Mouse (Mus musculus) B cell, adult 2 months (primary cell): ENCODE results near the gene Hba-a2.
A peak's percentile ranks its signal among the peaks of the same experiment; 100 is the strongest.
"Not testable (repeated sequence)": the region's sequence is repeated elsewhere in the genome, so short reads cannot be mapped to it uniquely, and the experiment has no call there.

ENCODE experiments used
- DNase-seq, 2 experiments: peaks; one replicate each; pipeline ENCODE4 v3.0.0; 2022

Hba-a2 gene

GRCm38 (mm10) chr11:32283091-32283777 is 13.1 kb upstream of the Hba-a2 start, which contains the start of gene Hba-a1:
TSS of gene Hba-a1 (plus strand) at chr11:32283511.
- not testable (repeated sequence) for DNase-seq

DNA sequence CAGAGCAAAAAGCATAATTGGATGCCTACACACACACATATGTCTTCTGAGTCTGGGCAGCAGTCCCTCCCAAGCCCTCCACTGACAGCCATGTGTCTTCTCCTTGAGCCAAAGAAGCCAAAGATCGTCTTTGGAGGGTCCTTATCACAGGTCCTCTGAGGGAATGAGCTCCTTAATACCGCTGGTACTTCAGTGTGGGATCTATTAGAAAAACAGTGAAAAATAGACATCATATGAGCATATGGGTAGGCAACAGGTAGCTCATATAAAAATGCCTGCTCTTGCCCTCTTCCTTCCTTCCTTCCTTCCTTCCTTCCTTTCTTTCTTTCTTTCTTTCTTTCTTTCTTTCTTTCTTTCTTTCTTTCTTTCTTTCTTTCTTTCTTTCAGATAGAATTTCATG is 11.7 kb upstream of the Hba-a2 start:
- DNase-seq, result not testable (repeated sequence)

GRCm38 (mm10) chr11:32285031-32285775 is 11.1 kb upstream of the Hba-a2 start:
- no peak for DNase-seq

DNA sequence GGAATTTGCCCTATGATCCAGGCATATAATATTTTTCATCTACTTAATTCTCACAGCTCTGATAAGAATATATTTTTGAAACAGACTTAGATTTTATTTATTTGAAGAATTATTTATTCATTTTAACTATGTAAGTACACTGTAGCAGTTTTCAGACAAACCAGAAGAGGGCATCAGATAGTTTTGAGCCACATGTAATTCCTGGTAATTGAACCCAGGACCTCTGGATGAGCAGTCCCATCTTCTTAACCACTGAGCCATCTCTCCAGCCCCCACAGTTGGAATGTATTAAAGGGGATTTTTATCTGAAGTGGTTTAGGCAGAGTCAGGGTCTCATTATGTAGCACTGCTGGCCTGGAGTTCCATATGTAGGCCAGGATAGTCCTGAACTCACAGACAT is 10.4 kb upstream of the Hba-a2 start:
- DNase-seq, result not testable (repeated sequence)

DNA sequence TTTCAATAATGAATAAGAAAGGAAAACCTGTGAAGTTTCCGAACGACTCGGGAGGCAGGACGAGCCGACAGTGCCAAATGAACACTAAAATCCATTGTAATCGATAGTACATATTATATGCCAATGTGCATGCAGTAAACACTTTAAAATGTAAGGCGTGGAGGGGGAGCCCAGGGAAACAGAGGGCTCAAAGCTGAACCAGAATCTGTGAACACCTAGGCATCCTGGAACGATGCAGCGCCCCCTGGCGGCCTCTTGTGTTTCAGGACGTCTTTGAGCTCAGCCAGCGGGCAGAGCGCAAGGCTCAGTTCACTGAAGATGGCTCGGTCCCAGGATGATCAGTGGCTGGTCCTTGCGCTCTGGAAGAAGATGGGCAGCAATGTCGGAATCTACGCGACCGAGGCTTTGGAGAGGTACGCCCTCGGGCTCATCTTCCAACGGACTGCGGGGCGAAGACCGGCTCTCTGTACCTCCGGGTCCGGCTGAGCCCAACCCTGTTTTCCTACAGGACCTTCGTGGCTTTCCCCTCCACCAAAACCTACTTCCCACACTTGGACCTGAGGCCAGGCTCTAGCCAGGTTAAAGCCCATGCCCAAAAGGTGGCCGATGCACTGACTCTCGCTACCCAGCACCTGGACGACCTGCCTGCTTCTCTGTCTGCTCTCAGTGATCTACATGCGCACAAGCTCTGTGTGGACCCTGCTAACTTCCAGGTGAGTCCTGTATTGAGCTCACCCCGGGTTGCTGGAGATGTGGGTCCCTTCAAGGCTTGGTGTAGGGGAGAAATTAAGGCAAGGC is 9.4 kb upstream of the Hba-a2 start, which contains the start of gene Hbq1b:
Hbq1b (plus strand) TSS at position 271 of the 798 bp plus-strand sequence.
- peak; percentile 82 to 83 for DNase-seq

DNA sequence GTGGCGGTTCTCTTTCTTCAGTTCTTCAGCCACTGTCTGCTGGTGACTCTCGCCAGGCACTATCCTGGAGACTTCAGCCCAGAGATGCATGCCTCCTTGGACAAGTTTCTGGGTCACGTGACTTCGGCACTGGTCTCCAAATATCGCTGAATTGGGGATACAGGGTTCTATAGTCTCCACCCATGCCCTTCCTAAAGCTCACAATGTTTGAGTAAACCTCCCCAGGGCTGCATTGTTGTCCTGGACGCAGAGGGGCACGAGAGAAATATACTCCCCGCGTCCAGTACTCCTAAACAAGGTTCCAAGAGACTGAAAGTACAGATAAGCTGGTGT is 8.8 kb upstream of the Hba-a2 start:
- DNase-seq, result no peak

DNA sequence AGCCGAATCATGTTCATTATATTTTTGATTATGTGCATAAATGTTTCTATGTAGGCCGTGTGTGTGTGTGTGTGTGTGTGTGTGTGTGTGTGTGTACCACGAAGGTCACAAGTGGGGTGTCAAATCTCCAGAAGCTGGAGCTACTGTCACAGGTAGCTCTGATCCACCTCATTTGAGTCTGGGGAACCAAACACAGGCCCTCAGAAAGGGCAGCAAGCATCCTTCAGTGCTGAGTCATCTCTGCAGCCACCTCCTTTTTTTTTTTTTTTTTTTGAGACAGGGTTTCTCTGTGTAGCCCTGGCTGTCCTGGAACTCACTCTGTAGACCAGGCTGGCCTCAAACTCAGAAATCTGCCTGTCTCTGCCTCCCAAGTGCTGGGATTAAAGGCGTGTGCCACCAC is 3.5 kb upstream of the Hba-a2 start:
- not testable (repeated sequence) for DNase-seq

GRCm38 (mm10) chr11:32293479-32293878 is 2.8 kb upstream of the Hba-a2 start:
- DNase-seq, result not testable (repeated sequence)

DNA sequence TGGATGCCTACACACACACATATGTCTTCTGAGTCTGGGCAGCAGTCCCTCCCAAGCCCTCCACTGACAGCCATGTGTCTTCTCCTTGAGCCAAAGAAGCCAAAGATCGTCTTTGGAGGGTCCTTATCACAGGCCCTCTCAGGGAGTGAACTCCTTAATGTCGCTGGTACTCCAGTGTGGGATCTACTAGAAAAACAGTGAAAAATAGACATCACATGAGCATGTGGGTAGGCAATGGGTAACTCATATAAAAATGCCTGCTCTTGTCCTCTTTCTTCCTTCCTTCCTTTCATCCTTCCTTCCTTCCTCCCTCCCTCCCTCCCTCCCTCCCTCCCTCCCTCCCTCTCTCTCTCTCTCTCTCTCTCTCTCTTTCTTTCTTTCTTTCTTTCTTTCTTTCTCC is 1.1 kb downstream of the Hba-a2 start:
- not testable (repeated sequence) for DNase-seq

GRCm38 (mm10) chr11:32297866-32298531 is 1.7 kb downstream of the Hba-a2 start:
- DNase-seq, result no peak

DNA sequence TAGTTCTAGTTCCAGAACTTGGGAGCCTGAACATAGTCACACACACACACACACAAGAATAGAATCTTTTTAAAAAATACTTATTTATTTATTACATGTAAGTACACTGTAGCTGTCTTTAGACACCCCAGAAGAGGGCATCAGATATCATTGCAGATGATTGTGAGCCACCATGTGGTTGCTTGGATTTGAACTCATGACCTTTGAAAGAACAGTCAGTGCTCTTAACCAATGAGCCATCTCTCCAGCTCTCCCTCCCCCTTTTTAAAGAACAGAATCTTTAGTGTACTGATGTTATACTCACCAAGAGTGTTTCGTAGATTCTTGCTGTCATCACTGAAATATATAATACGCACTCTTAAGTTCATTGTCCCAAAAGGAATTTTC is 2.2 kb downstream of the Hba-a2 start:
- no peak for DNase-seq

DNA sequence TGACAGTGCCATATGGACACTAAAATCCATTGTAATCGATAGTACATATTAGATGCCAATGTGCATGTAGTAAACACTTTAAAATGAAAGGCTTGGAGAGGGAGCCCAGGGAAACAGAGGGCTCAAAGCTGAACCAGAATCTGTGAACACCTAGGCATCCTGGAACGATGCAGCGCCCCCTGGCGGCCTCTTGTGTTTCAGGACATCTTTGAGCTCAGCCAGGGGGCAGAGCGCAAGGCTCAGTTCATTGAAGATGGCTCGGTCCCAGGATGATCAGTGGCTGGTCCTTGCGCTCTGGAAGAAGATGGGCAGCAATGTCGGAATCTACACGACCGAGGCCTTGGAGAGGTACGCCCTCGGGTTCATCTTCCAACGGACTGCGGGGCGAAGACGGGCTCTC is 3.6 kb downstream of the Hba-a2 start, which contains the start of gene Hbq1a:
Hbq1a (plus strand) TSS at position 205 of the 400 bp plus-strand sequence.
- peak; percentile 64 to 68 for DNase-seq

GRCm38 (mm10) chr11:32300279-32301267 is 4.3 kb downstream of the Hba-a2 start:
- DNase-seq, result no peak

- no peak for DNase-seq
Observed at GRCm38 (mm10) chr11:32301506-32301905, 5.2 kb downstream of the Hba-a2 start.

DNA sequence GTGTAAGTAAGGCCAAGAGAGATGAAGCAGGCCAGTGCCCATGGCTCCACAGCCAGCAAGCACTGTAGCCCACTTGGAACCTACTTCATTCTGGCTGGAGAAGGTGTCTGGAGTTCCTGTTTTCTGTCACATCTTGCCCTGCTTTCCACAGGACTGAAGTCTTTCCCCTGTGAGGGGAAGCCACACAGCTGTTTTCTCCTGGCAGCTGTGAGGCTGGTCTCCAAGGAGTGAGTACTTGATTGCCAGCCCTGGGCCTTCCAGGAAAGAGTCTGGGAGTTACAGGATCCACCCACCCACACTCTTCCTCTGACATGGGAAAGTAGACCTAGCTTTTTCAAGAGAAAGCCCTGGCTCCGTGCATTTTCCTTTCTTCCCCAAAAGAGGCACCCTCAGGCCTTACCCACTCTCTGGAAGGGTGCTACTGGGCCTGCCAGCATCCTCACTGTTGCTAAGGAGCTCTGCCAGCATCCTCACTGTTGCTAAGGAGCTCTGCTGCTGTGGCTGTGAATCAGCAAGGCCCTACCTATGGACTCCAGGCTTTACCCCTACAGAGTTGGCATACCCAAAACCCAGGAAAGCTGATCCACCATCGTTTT is 6.6 kb downstream of the Hba-a2 start:
- DNase-seq, result no peak

GRCm38 (mm10) chr11:32303455-32303854 is 7.2 kb downstream of the Hba-a2 start:
- DNase-seq, result no peak

- DNase-seq, result no peak
Observed at GRCm38 (mm10) chr11:32307006-32307405, 10.7 kb downstream of the Hba-a2 start.

DNA sequence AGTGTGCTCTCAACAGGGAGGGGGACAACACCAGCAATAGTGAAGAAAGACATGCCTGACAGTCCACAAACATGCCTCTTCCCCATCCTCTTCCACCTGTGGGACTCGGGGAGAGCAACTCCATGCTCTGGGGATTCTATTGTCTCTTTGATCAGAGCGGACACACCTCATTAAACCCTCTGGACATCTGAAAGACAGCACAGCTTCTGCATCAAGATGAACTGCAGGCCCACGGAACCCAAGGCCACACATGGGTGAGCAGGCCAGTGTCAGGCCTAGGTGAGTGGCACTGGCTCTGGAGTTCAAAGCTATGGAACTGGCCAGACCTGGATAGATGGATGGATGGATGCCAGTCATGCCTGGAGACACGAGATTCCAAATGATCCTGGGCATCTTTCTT is 13.2 kb downstream of the Hba-a2 start:
- no peak for DNase-seq

DNA sequence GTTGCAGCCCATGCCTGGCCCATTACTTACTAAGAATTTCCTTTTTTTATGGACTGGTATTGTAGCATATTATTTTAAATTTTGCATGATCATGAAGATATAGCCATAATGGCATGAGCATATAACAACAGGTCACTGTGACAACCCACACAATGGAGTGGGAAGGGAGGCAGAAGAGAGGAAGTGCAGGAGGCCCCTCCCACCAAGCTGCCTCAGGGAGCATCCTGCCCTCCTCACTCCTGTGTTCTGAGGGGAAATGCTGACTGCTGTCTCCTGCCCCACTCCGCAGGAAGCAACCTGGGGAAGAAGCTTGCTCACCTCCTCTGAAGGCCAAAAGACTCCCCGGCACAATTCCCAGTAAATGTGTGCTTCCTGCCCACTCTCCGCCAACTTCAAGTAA is 13.6 kb downstream of the Hba-a2 start:
- no peak for DNase-seq

- no peak for DNase-seq
Observed at GRCm38 (mm10) chr11:32316009-32316408, 19.7 kb downstream of the Hba-a2 start.

GRCm38 (mm10) chr11:32320507-32321195 is 24.4 kb downstream of the Hba-a2 start:
- no peak for DNase-seq
